Mouse (Mus musculus) liver, adult 2 months (tissue): ENCODE data around the gene Schip1. TPM values are rescaled to one million over a fixed set of nuclear protein-coding genes. Genes with fewer than 3 reads are reported as not detected.

Experiments used
- DNase-seq: peaks from one replicate; pipeline ENCODE4 v3.0.0-alpha.2; 2011; ENCODE audit warnings: low read depth, low spot score; ENCODE audit errors: extremely low read depth
- H3K27ac ChIP-seq: fragments of 200-500 bp; replicated peaks from 2 replicates; pipeline ENCODE4 v1.5.1; 2012; ENCODE audit warnings: low read depth, mild to moderate bottlenecking, control low read depth, inconsistent platforms, low read length; ENCODE audit not compliant: insufficient read depth
- H3K27me3 ChIP-seq: fragments of 200-500 bp; 2 replicates; pipeline ENCODE4 v1.6.1; 2012; ENCODE audit warnings: mild to moderate bottlenecking, moderate library complexity, low read length, inconsistent platforms; ENCODE audit not compliant: control insufficient read depth, insufficient read depth
- H3K36me3 ChIP-seq: fragments of 200-500 bp; 2 replicates; pipeline ENCODE4 v1.6.1; 2012; ENCODE audit warnings: low read length, inconsistent platforms; ENCODE audit not compliant: control insufficient read depth, insufficient read depth
- H3K4me1 ChIP-seq: fragments of 200-500 bp; 2 replicates; pipeline ENCODE4 v1.6.1; 2011; ENCODE audit warnings: low read length; ENCODE audit not compliant: control insufficient read depth, insufficient read depth
- H3K4me3 ChIP-seq: fragments of 200-500 bp; 2 replicates; pipeline ENCODE4 v1.5.1; 2011; ENCODE audit warnings: low read depth, mild to moderate bottlenecking, control low read depth, low read length, moderate library complexity; ENCODE audit not compliant: insufficient read depth
- H3K79me2 ChIP-seq: fragments of 200-500 bp; 2 replicates; pipeline ENCODE4 v1.6.1; 2012; ENCODE audit warnings: inconsistent platforms, mild to moderate bottlenecking, low read length, moderate library complexity; ENCODE audit not compliant: control insufficient read depth, insufficient read depth
- H3K9ac ChIP-seq: fragments of 200-500 bp; 2 replicates; pipeline ENCODE4 v1.6.1; 2012; ENCODE audit warnings: low read depth, mild to moderate bottlenecking, control low read depth, inconsistent platforms, low read length
- CTCF ChIP-seq: fragments of 200-500 bp; IDR thresholded peaks from 2 replicates; pipeline ENCODE4 v1.5.1; 2011; ENCODE audit warnings: low read depth, low read length, control low read depth
- POLR2A ChIP-seq: fragments of 200-500 bp; IDR thresholded peaks from 2 replicates; pipeline ENCODE4 v1.6.1; 2011; ENCODE audit warnings: low read length, control low read depth; ENCODE audit not compliant: insufficient read depth; ENCODE audit errors: extremely low read depth
- WGBS: fragments of 180-500 bp; shearing (Covaris S2); methylation state at CpG from one replicate; pipeline ENCODE4 v1.1.7; 2018; 5-methylcytosine and 5-hydroxymethylcytosine counted together
- polyA plus RNA-seq: library from polyadenylated mRNA; depleted of rRNA; stranded (reverse); fragments of >200 nt; gene quantifications from 2 replicates; pipeline ENCODE4 v1.2.3, GENCODE M21; 2012
- total RNA-seq: library from RNA; depleted of rRNA; stranded (reverse); fragments of >200 nt; gene quantifications from 2 replicates; pipeline ENCODE4 v1.2.3, GENCODE M21; 2014

Gene Schip1
- total and polyA plus RNA-seq, 2 experiments = 0.48 to 1.6 TPM

DNA sequence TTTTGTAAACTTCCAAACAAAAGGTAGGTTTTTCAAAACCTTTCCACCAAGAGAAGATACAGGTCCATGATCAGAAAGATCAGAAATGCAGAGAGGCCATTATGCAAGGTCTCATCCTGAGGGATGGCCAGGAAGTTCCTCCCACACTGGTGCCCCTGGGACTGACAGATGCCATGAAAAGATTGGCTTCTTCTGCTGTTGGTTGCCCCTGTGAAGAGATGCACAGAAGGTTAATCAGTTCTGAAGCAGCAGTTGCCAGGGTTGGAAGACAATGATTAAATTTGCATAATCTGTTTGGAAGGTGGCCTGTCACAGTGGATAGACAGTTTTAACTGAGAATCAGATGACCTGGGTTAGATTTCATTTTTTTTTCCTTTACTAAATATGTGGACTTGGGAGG, 319.1 kb downstream of the Schip1 start:
- TF ChIP-seq POLR2A (no peak), CTCF (no peak)
- Histone ChIP-seq H3K27me3 (no peaks in the 10 kb centered on the region), H3K79me2 (no peaks in the 10 kb centered on the region), H3K27ac (no peak overlapping the region), H3K36me3 (no peaks in the 10 kb centered on the region), H3K4me1 (no peaks in the 10 kb centered on the region), H3K9ac (no peak overlapping the region), H3K4me3 (no peak overlapping the region)
- no peak for DNase-seq

DNA sequence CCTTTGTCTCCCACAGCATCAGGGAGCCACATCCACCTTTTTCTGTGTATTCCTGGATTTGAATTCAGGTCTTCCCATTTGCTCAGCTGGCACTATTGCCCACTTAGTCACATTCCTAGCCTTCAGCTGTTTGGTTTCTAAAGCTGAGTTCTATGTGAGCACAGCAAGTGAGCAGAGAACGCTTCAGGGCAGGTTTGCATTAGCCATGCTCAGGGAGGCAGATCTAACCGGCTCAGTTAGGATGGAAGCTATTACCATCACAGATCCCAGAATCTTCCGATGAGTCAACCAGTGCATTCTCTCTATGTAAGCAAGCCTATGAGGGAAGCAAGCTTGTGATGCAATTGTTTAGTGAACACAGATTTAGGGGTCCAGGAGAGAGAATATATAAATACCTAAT, 320.9 kb downstream of the Schip1 start:
- no peak for TF ChIP-seq POLR2A
- no peak for TF ChIP-seq CTCF

DNA sequence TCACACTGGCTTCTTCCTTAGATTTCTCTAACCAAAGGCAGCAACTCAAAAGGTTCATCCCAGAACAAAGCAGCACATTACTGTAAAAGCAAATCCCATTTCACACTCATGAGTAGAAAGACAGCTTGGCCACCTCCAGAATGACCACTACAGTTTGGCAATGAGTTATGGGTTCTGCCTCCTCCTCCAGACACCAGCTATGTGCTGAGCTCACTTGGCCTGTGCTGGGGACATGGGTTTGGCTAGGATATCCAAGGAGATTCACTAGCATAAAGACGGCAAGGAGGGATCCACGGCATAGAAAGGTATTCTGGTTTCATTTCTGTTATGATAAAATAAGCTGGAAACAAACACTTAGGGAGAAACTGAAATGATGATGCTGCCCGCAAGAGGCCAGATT, 323.4 kb downstream of the Schip1 start:
- Histone ChIP-seq H3K27ac (no peak overlapping the region), H3K27me3 (no peaks in the 10 kb centered on the region), H3K79me2 (no peaks in the 10 kb centered on the region), H3K9ac (no peak overlapping the region), H3K4me3 (no peak overlapping the region), H3K36me3 (no peaks in the 10 kb centered on the region), H3K4me1 (no peaks in the 10 kb centered on the region)
- no peak for DNase-seq
- WGBS = 89% methylated on average over 3 of the region's 3 CpGs
- TF ChIP-seq POLR2A = no peak
- TF ChIP-seq CTCF = no peak

More for the DNA sequence above, 320.9 kb downstream of the Schip1 start:
- WGBS = 85% methylated on average over 3 of the region's 3 CpGs
- H3K9ac ChIP-seq = no peak overlapping the region
- H3K27ac ChIP-seq = no peak overlapping the region
- no peaks in the 10 kb centered on the region for H3K27me3 ChIP-seq
- DNase-seq = no peak
- H3K36me3 ChIP-seq = no peaks in the 10 kb centered on the region
- no peak overlapping the region for H3K4me3 ChIP-seq
- H3K4me1 ChIP-seq = no peaks in the 10 kb centered on the region
- no peaks in the 10 kb centered on the region for H3K79me2 ChIP-seq

DNA sequence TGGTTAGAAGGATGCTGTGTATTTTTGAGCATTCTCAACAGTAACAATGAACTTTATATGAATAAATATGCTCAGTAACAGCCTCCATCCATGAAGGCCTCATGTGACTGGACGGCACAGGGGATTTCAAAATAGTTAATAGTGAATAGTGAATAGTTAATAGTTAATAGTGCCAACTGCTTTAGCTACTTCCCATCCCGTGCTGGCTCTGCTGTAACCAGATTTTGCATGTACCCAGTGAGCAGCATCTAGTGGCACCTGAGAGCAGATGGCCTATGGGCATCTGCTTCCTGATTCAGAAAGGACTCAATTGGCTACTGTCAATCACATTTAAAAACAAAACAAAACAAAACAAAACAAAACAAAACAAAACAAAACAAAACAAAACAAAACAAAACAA, 329.0 kb downstream of the Schip1 start:
- H3K27ac ChIP-seq = no peak overlapping the region
- 63% methylated on average over 2 of the region's 2 CpGs for WGBS
- no peak for TF ChIP-seq POLR2A
- no peak for TF ChIP-seq CTCF
- H3K36me3 ChIP-seq = no peaks in the 10 kb centered on the region
- no peak overlapping the region for H3K4me3 ChIP-seq
- DNase-seq = no peak
- H3K4me1 ChIP-seq = no peaks in the 10 kb centered on the region
- no peak overlapping the region for H3K9ac ChIP-seq
- H3K27me3 ChIP-seq = no peaks in the 10 kb centered on the region
- H3K79me2 ChIP-seq = no peaks in the 10 kb centered on the region

DNA sequence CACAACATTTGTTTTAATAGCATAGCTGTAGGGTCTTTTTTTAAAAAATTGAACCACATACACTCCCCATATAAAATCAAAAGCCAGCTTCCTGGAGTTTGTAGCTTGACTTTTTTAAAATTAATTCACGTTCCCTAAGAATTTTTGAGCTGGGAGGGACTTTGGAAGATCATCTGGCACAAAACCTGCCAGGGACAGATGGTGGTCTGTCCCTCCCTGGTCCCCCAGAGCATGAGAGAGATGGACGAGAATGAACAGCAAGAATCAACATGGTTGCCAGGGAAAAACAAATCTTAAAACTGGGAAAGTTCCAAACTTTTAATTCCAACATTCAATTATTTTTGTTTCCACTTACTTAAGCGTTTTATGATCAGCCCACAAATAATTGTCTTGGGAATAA, 334.1 kb downstream of the Schip1 start:
- DNase-seq = no peak
- no peaks in the 10 kb centered on the region for H3K36me3 ChIP-seq
- H3K4me1 ChIP-seq = no peaks in the 10 kb centered on the region
- H3K4me3 ChIP-seq = no peak overlapping the region
- H3K9ac ChIP-seq = no peak overlapping the region
- TF ChIP-seq CTCF = no peak
- TF ChIP-seq POLR2A = no peak
- 79% methylated on average over 3 of the region's 3 CpGs for WGBS
- H3K27me3 ChIP-seq = no peaks in the 10 kb centered on the region
- H3K79me2 ChIP-seq = no peaks in the 10 kb centered on the region
- no peak overlapping the region for H3K27ac ChIP-seq

DNA sequence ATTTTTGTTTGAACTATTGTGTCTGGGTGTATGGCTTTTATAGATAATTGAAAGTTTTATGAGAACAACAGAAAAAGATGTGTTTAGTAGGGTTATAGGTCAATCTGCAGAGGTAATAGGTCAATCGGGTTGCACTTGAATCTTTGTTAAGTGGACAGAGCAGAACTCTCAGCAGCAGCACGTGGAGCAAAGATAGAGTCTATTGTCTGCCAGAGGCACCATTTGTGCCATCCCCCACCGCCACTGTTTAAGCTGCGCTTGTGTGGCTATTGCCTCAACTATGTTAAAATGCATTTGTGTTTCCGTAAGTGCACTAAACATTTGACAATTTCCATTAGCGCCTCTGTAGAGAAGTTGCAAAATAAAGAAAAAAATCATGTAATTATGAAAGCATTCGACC, 335.5 kb downstream of the Schip1 start:
- H3K9ac ChIP-seq = no peak overlapping the region
- no peaks in the 10 kb centered on the region for H3K27me3 ChIP-seq
- H3K27ac ChIP-seq = no peak overlapping the region
- no peak for TF ChIP-seq CTCF
- TF ChIP-seq POLR2A = no peak
- H3K4me1 ChIP-seq = no peaks in the 10 kb centered on the region
- H3K4me3 ChIP-seq = no peak overlapping the region
- no peaks in the 10 kb centered on the region for H3K79me2 ChIP-seq
- no peaks in the 10 kb centered on the region for H3K36me3 ChIP-seq
- DNase-seq = no peak
- WGBS = 77% methylated on average over 7 of the region's 7 CpGs
